Mouse (Mus musculus) yolk sac, embryonic 10.5 days (tissue): ENCODE results near the gene Ptprk.

Experiments
- DNase-seq: peaks from one replicate; pipeline ENCODE4 v3.0.0-alpha.2; 2017; ENCODE audit warnings: low spot score

The Ptprk gene

GRCm38 (mm10) chr10:28278757-28279156 lies 204.1 kb downstream of the Ptprk start:
- no peak for DNase-seq

GRCm38 (mm10) chr10:28297531-28297930 lies 222.9 kb downstream of the Ptprk start:
- DNase-seq: peak; percentile 27

- no peak for DNase-seq
Observed at GRCm38 (mm10) chr10:28299207-28299606, 224.6 kb downstream of the Ptprk start.

GRCm38 (mm10) chr10:28303856-28304255 lies 229.2 kb downstream of the Ptprk start:
- no peak for DNase-seq

GRCm38 (mm10) chr10:28304292-28304875 lies 229.8 kb downstream of the Ptprk start:
- no peak for DNase-seq

GRCm38 (mm10) chr10:28306451-28307086 lies 231.9 kb downstream of the Ptprk start:
- DNase-seq: no peak

- DNase-seq: peak; percentile 42
Observed at GRCm38 (mm10) chr10:28311369-28311768, 236.7 kb downstream of the Ptprk start.

GRCm38 (mm10) chr10:28322995-28323394 lies 248.4 kb downstream of the Ptprk start:
- DNase-seq: no peak

- DNase-seq: no peak
Observed at GRCm38 (mm10) chr10:28335232-28335631, 260.6 kb downstream of the Ptprk start.

- no peak for DNase-seq
Observed at GRCm38 (mm10) chr10:28338536-28338935, 263.9 kb downstream of the Ptprk start.

GRCm38 (mm10) chr10:28345196-28345681 lies 270.6 kb downstream of the Ptprk start:
- DNase-seq: no peak

- no peak for DNase-seq
Observed at GRCm38 (mm10) chr10:28365291-28365690, 290.7 kb downstream of the Ptprk start.

- DNase-seq: no peak
Observed at GRCm38 (mm10) chr10:28366065-28366677, 291.6 kb downstream of the Ptprk start.

- no peak for DNase-seq
Observed at GRCm38 (mm10) chr10:28369808-28370207, 295.2 kb downstream of the Ptprk start.

GRCm38 (mm10) chr10:28374874-28375273 lies 300.3 kb downstream of the Ptprk start:
- DNase-seq: no peak

GRCm38 (mm10) chr10:28379752-28380488 lies 305.3 kb downstream of the Ptprk start:
- DNase-seq: no peak

- DNase-seq: no peak
Observed at GRCm38 (mm10) chr10:28387563-28388222, 313.1 kb downstream of the Ptprk start.

GRCm38 (mm10) chr10:28391168-28391567 lies 316.5 kb downstream of the Ptprk start:
- DNase-seq: no peak

- DNase-seq: no peak
Observed at GRCm38 (mm10) chr10:28395610-28396519, 321.2 kb downstream of the Ptprk start.

- no peak for DNase-seq
Observed at GRCm38 (mm10) chr10:28396520-28396915, 321.9 kb downstream of the Ptprk start.

- no peak for DNase-seq
Observed at GRCm38 (mm10) chr10:28401796-28402195, 327.2 kb downstream of the Ptprk start.
